Mouse (Mus musculus): ENCODE results near the gene Tmem30b.
A peak's percentile ranks its signal among the peaks of the same experiment; 100 is the strongest.
"Not testable (repeated sequence)": the region's sequence is repeated elsewhere in the genome, so short reads cannot be mapped to it uniquely, and the experiment has no call there.

Gene Tmem30b

GRCm38 (mm10) chr12:73546086-73546711, at the start of gene Tmem30b:
TSS of gene Tmem30b (minus strand) at chr12:73546392.
- no peak for DNase-seq

- no peak for DNase-seq
Measured at GRCm38 (mm10) chr12:73595226-73595625, 49.0 kb upstream of the Tmem30b start.

GRCm38 (mm10) chr12:73594177-73594745, 48.1 kb upstream of the Tmem30b start:
- no peak for DNase-seq

- no peak for DNase-seq
Measured at GRCm38 (mm10) chr12:73593021-73593798, 47.0 kb upstream of the Tmem30b start.

GRCm38 (mm10) chr12:73591625-73592024, 45.4 kb upstream of the Tmem30b start:
- DNase-seq, result no peak

GRCm38 (mm10) chr12:73590627-73591276, 44.6 kb upstream of the Tmem30b start:
- no peak for DNase-seq

- no peak for DNase-seq
Measured at GRCm38 (mm10) chr12:73587262-73587661, 41.1 kb upstream of the Tmem30b start.

- DNase-seq, result no peak
Measured at GRCm38 (mm10) chr12:73585850-73586249, 39.7 kb upstream of the Tmem30b start.

- DNase-seq, result no peak
Measured at GRCm38 (mm10) chr12:73585241-73585801, 39.1 kb upstream of the Tmem30b start.

- DNase-seq, result no peak
Measured at GRCm38 (mm10) chr12:73584610-73585240, 38.5 kb upstream of the Tmem30b start, which contains the start of gene Prkch. TSS of gene Prkch (plus strand) at chr12:73584796.

GRCm38 (mm10) chr12:73583813-73584609, 37.8 kb upstream of the Tmem30b start:
- no peak for DNase-seq

- DNase-seq, result no peak
Measured at GRCm38 (mm10) chr12:73583318-73583717, 37.1 kb upstream of the Tmem30b start.

GRCm38 (mm10) chr12:73580811-73581210, 34.6 kb upstream of the Tmem30b start:
- DNase-seq, result no peak

- no peak for DNase-seq
Measured at GRCm38 (mm10) chr12:73578141-73578540, 31.9 kb upstream of the Tmem30b start.

GRCm38 (mm10) chr12:73574632-73575031, 28.4 kb upstream of the Tmem30b start:
- no peak for DNase-seq

GRCm38 (mm10) chr12:73565620-73565969, 19.4 kb upstream of the Tmem30b start:
- DNase-seq, result no peak

GRCm38 (mm10) chr12:73564795-73565619, 18.8 kb upstream of the Tmem30b start:
- DNase-seq, result peak; percentile 32

GRCm38 (mm10) chr12:73564176-73564575, 18.0 kb upstream of the Tmem30b start:
- DNase-seq, result no peak

GRCm38 (mm10) chr12:73563122-73563521, 16.9 kb upstream of the Tmem30b start:
- not testable (repeated sequence) for DNase-seq

- no peak for DNase-seq
Measured at GRCm38 (mm10) chr12:73560091-73560490, 13.9 kb upstream of the Tmem30b start.
